Mouse (Mus musculus): ENCODE data around the gene Fxyd2. TPM values are rescaled to one million over a fixed set of nuclear protein-coding genes. Genes with fewer than 3 reads are reported as not detected.

Fxyd2 gene
- polyA plus RNA-seq, 1 experiment from 2014 or later = 1.2 TPM

GRCm38 (mm10) chr9:45426456-45426855 is 27.0 kb downstream of the Fxyd2 start, which contains the start of gene Dscaml1:
TSS of gene Dscaml1 (plus strand) at chr9:45426628.
- no peak within 1 kb of the TSS for H3K4me3 ChIP-seq (ENCODE audit: low read depth, low read length)
- 80% methylated on average over 4 of the region's 4 CpGs for WGBS
- no peak within 1 kb of the TSS for H3K9ac ChIP-seq (ENCODE audit: low read depth, low read length)
- no peak for ATAC-seq
- peaks cover 33% of the 10 kb centered on the region for H3K27me3 ChIP-seq (replicated peaks; ENCODE audit: control insufficient read depth, insufficient read depth, low read length)
- H3K9me3 ChIP-seq (ENCODE audit: control insufficient read depth) = no peaks in the 10 kb centered on the region
- TF ChIP-seq CTCF (IDR thresholded peaks at IDR 0.05; ENCODE audit: low read depth) = no peak
- H3K4me1 ChIP-seq (replicated peaks; ENCODE audit: control insufficient read depth, insufficient read depth, low read length) = no peaks in the 10 kb centered on the region
- H3K4me2 ChIP-seq (replicated peaks; ENCODE audit: low read depth) = no peak within 1 kb of the TSS
- no peak within 1 kb of the TSS for H3K27ac ChIP-seq (ENCODE audit: low read depth, low read length)
- no peaks in the 10 kb centered on the region for H3K36me3 ChIP-seq (ENCODE audit: control insufficient read depth, insufficient read depth)

GRCm38 (mm10) chr9:45429392-45429791 is 29.9 kb downstream of the Fxyd2 start:
- no peak overlapping the region for H3K27ac ChIP-seq (ENCODE audit: low read depth, low read length)
- H3K36me3 ChIP-seq (ENCODE audit: control insufficient read depth, insufficient read depth) = no peaks in the 10 kb centered on the region
- peaks cover 48% of the 10 kb centered on the region for H3K27me3 ChIP-seq (replicated peaks; ENCODE audit: control insufficient read depth, insufficient read depth, low read length)
- H3K4me3 ChIP-seq (ENCODE audit: low read depth, low read length) = no peak overlapping the region
- ATAC-seq = no peak
- WGBS = 41% methylated on average over 5 of the region's 5 CpGs
- no peaks in the 10 kb centered on the region for H3K4me1 ChIP-seq (replicated peaks; ENCODE audit: control insufficient read depth, insufficient read depth, low read length)
- H3K9me3 ChIP-seq (ENCODE audit: control insufficient read depth) = no peaks in the 10 kb centered on the region
- no peak overlapping the region for H3K4me2 ChIP-seq (replicated peaks; ENCODE audit: low read depth)
- TF ChIP-seq CTCF (IDR thresholded peaks at IDR 0.05; ENCODE audit: low read depth) = no peak
- no peak overlapping the region for H3K9ac ChIP-seq (ENCODE audit: low read depth, low read length)

GRCm38 (mm10) chr9:45429951-45430697 is 30.7 kb downstream of the Fxyd2 start:
- Histone ChIP-seq H3K36me3 (ENCODE audit: control insufficient read depth, insufficient read depth) (no peaks in the 10 kb centered on the region), H3K4me1 (replicated peaks; ENCODE audit: control insufficient read depth, insufficient read depth, low read length) (no peaks in the 10 kb centered on the region), H3K27ac (ENCODE audit: low read depth, low read length) (no peak overlapping the region), H3K4me2 (replicated peaks; ENCODE audit: low read depth) (peak overlapping the region; percentile 54), H3K9me3 (ENCODE audit: control insufficient read depth) (no peaks in the 10 kb centered on the region), H3K9ac (ENCODE audit: low read depth, low read length) (peak overlapping the region; percentile 7; the same call in 1 of the 2 replicates), H3K4me3 (ENCODE audit: low read depth, low read length) (peak overlapping the region; percentile 27), H3K27me3 (replicated peaks; ENCODE audit: control insufficient read depth, insufficient read depth, low read length) (peaks cover 48% of the 10 kb centered on the region)
- TF ChIP-seq CTCF (IDR thresholded peaks at IDR 0.05; ENCODE audit: low read depth) = no peak
- ATAC-seq = no peak
- 3% methylated on average over 52 of the region's 54 CpGs for WGBS

- TF ChIP-seq CTCF (IDR thresholded peaks at IDR 0.05; ENCODE audit: low read depth) = no peak
- H3K36me3 ChIP-seq (ENCODE audit: control insufficient read depth, insufficient read depth) = no peaks in the 10 kb centered on the region
- peak overlapping the region; percentile 54 for H3K4me2 ChIP-seq (replicated peaks; ENCODE audit: low read depth)
- H3K4me1 ChIP-seq (replicated peaks; ENCODE audit: control insufficient read depth, insufficient read depth, low read length) = no peaks in the 10 kb centered on the region
- H3K4me3 ChIP-seq (ENCODE audit: low read depth, low read length) = peak overlapping the region; percentile 27
- no peak overlapping the region for H3K9ac ChIP-seq (ENCODE audit: low read depth, low read length)
- peaks cover 48% of the 10 kb centered on the region for H3K27me3 ChIP-seq (replicated peaks; ENCODE audit: control insufficient read depth, insufficient read depth, low read length)
- no peak for ATAC-seq
- WGBS = 3% methylated on average over 17 of the region's 17 CpGs
- H3K9me3 ChIP-seq (ENCODE audit: control insufficient read depth) = no peaks in the 10 kb centered on the region
- no peak overlapping the region for H3K27ac ChIP-seq (ENCODE audit: low read depth, low read length)
Measured at GRCm38 (mm10) chr9:45430698-45430959, 31.2 kb downstream of the Fxyd2 start.

GRCm38 (mm10) chr9:45431150-45431549 is 31.7 kb downstream of the Fxyd2 start:
- 3% methylated on average over 26 of the region's 26 CpGs for WGBS
- no peak overlapping the region for H3K9ac ChIP-seq (ENCODE audit: low read depth, low read length)

GRCm38 (mm10) chr9:45432639-45433038 is 33.2 kb downstream of the Fxyd2 start:
- Histone ChIP-seq H3K9ac (ENCODE audit: low read depth, low read length) (no peak overlapping the region), H3K4me3 (ENCODE audit: low read depth, low read length) (no peak overlapping the region), H3K27ac (ENCODE audit: low read depth, low read length) (no peak overlapping the region), H3K36me3 (ENCODE audit: control insufficient read depth, insufficient read depth) (no peaks in the 10 kb centered on the region), H3K4me1 (replicated peaks; ENCODE audit: control insufficient read depth, insufficient read depth, low read length) (no peaks in the 10 kb centered on the region), H3K4me2 (replicated peaks; ENCODE audit: low read depth) (no peak overlapping the region), H3K9me3 (ENCODE audit: control insufficient read depth) (no peaks in the 10 kb centered on the region), H3K27me3 (replicated peaks; ENCODE audit: control insufficient read depth, insufficient read depth, low read length) (peaks cover 44% of the 10 kb centered on the region)
- no peak for TF ChIP-seq CTCF (IDR thresholded peaks at IDR 0.05; ENCODE audit: low read depth)
- no peak for ATAC-seq
- WGBS = 79% methylated on average over 12 of the region's 12 CpGs

More at GRCm38 (mm10) chr9:45431150-45431549, 31.7 kb downstream of the Fxyd2 start:
- Histone ChIP-seq H3K4me2 (replicated peaks; ENCODE audit: low read depth) (peak overlapping the region; percentile 54), H3K4me3 (ENCODE audit: low read depth, low read length) (peak overlapping the region; percentile 27), H3K4me1 (replicated peaks; ENCODE audit: control insufficient read depth, insufficient read depth, low read length) (no peaks in the 10 kb centered on the region), H3K9me3 (ENCODE audit: control insufficient read depth) (no peaks in the 10 kb centered on the region), H3K36me3 (ENCODE audit: control insufficient read depth, insufficient read depth) (no peaks in the 10 kb centered on the region), H3K27me3 (replicated peaks; ENCODE audit: control insufficient read depth, insufficient read depth, low read length) (peaks cover 48% of the 10 kb centered on the region), H3K27ac (ENCODE audit: low read depth, low read length) (no peak overlapping the region)
- no peak for TF ChIP-seq CTCF (IDR thresholded peaks at IDR 0.05; ENCODE audit: low read depth)
- ATAC-seq = no peak

All from intestine, postnatal 0 days (tissue).